Mouse (Mus musculus) kidney, postnatal 14 days (tissue): ENCODE measurements around the gene Neb.
A peak's percentile ranks its signal among the peaks of the same experiment; 100 is the strongest.

Experiments used
- DNase-seq: peaks from one replicate; pipeline ENCODE4 v3.0.0; 2022; ENCODE audit warnings: mixed read lengths

The Neb gene

GRCm38 (mm10) chr2:52378448-52378804 lies at the start of gene Neb:
Neb (minus strand) TSS chr2:52378474.
- no peak for DNase-seq

- no peak for DNase-seq
These were observed 49.1 kb upstream of the Neb start for GRCm38 (mm10) chr2:52427383-52427782.

GRCm38 (mm10) chr2:52426041-52426440 lies 47.8 kb upstream of the Neb start:
- no peak for DNase-seq

GRCm38 (mm10) chr2:52425523-52425795 lies 47.2 kb upstream of the Neb start:
- peak; percentile 17 for DNase-seq

GRCm38 (mm10) chr2:52424747-52425522 lies 46.7 kb upstream of the Neb start, which contains the start of gene Arl5a:
Arl5a (minus strand) TSS chr2:52424901.
- peak; percentile 95 for DNase-seq

GRCm38 (mm10) chr2:52424248-52424728 lies 46.0 kb upstream of the Neb start:
- DNase-seq = no peak

GRCm38 (mm10) chr2:52423611-52424247 lies 45.5 kb upstream of the Neb start:
- peak; percentile 27 for DNase-seq

- DNase-seq = no peak
These were observed 44.8 kb upstream of the Neb start for GRCm38 (mm10) chr2:52422871-52423610.

- peak; percentile 29 for DNase-seq
These were observed 42.9 kb upstream of the Neb start for GRCm38 (mm10) chr2:52421197-52421596.

- no peak for DNase-seq
These were observed 41.9 kb upstream of the Neb start for GRCm38 (mm10) chr2:52420001-52420710.

- DNase-seq = no peak
These were observed 41.0 kb upstream of the Neb start for GRCm38 (mm10) chr2:52419295-52419694.

GRCm38 (mm10) chr2:52412524-52413037 lies 34.3 kb upstream of the Neb start:
- no peak for DNase-seq

GRCm38 (mm10) chr2:52406480-52406879 lies 28.2 kb upstream of the Neb start:
- no peak for DNase-seq

- DNase-seq = no peak
These were observed 27.0 kb upstream of the Neb start for GRCm38 (mm10) chr2:52405238-52405637.

- DNase-seq = no peak
These were observed 16.3 kb upstream of the Neb start for GRCm38 (mm10) chr2:52394529-52394928.

- DNase-seq = no peak
These were observed 12.2 kb upstream of the Neb start for GRCm38 (mm10) chr2:52390415-52390975.

GRCm38 (mm10) chr2:52389975-52390374 lies 11.7 kb upstream of the Neb start:
- DNase-seq = no peak

GRCm38 (mm10) chr2:52386451-52386850 lies 8.2 kb upstream of the Neb start:
- no peak for DNase-seq

GRCm38 (mm10) chr2:52386037-52386436 lies 7.8 kb upstream of the Neb start:
- peak; percentile 12 for DNase-seq

- no peak for DNase-seq
These were observed 581 bp upstream of the Neb start for GRCm38 (mm10) chr2:52378848-52379261.

GRCm38 (mm10) chr2:52377706-52378447 lies 397 bp downstream of the Neb start:
- no peak for DNase-seq

GRCm38 (mm10) chr2:52374706-52375105 lies 3.6 kb downstream of the Neb start:
- no peak for DNase-seq
